Mouse (Mus musculus): ENCODE data around the gene Mvd.

The Mvd gene

GRCm38 (mm10) chr8:122443262-122444006 is at the start of gene Mvd:
Mvd (minus strand) TSS chr8:122443422.
- peak; percentile 95 for DNase-seq (ENCODE audit: low spot score)

- DNase-seq (ENCODE audit: low spot score) = no peak
These were observed 45.2 kb upstream of the Mvd start for GRCm38 (mm10) chr8:122488387-122488786.

GRCm38 (mm10) chr8:122484831-122485230 is 41.6 kb upstream of the Mvd start:
- DNase-seq (ENCODE audit: low spot score) = no peak

- DNase-seq (ENCODE audit: low spot score) = no peak
These were observed 40.7 kb upstream of the Mvd start for GRCm38 (mm10) chr8:122483877-122484276.

GRCm38 (mm10) chr8:122482448-122482847 is 39.2 kb upstream of the Mvd start:
- DNase-seq (ENCODE audit: low spot score) = no peak

GRCm38 (mm10) chr8:122475580-122476320 is 32.5 kb upstream of the Mvd start, which contains the start of the genes Rnf166 and Ctu2:
Rnf166 (minus strand) TSS chr8:122476064.
Ctu2 (plus strand) TSS chr8:122476143.
- peak; percentile 92 for DNase-seq (ENCODE audit: low spot score)

DNA sequence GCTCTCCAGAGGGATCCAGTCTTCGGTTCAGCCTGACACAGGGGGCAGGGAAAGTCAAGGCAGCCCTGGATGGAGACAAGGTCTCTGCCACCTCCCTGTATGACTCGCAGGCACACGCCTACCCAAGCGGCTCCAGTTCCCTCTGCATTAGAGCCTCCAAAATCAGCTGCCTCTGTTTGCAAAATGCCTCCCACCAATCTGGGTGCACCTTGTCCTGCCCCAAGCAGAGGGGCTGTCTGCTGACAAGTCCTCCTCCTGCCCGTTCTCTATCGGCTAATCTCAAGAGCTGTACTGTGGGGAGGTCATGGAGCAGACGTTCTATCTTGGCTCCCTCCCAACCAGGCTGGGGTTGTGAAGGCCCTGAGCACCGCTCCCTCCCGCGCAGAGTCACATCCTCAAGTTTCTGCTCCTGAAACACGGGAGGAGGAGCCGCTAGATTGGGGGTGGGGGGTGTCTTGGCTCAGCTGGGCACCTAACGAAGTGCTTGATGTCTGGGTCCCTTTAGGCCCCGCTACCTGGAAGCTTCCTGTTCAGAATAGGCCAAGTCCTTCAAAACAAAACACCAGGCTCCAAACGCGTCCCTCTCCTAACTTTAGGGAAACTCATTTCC is 31.8 kb upstream of the Mvd start:
- peak; percentile 30 for DNase-seq (ENCODE audit: low spot score)

DNA sequence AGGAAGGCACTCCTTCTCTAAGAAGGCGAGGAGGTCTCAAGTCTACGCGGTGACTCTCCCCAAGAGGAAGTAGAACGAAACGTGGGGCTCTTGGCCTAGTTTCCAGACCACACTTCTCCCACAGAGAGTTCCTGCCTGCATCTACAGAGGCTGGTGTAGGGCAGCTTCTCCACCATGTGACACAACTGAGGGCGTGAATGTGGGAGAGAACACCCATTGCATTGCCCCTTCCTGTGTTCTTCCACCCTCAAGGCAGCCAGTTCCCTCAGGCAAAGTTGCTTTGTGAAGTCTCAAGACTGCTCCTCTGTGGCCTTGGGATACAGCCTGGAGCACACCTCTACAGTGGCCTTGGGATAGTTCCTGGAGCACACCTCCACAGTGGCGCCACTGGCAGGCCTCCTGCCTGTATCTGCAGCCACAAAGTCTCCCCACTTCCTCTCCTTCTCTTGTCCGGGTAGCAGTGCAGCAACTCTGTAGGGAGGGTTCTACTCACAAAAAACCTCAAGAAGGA is 30.7 kb upstream of the Mvd start:
- DNase-seq (ENCODE audit: low spot score) = peak; percentile 19

DNA sequence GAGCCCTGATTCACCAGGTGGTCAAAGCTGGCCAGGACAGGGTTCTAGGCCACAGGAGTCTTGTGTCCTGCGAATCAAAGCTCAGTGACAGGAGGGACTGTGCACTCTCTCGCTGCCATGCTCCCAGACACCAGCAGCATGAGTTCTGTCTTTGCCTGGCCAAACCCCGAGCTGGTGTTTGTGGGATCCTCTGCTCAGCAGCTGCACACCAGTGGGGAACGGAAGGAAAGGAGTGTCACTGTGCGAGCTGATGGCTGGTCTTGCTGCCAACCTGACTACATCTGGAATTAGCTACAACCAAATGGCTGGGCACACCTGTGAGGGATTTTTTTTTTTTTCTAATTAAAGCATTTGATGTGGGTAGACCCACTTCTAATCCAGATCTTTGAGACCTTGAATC is 27.5 kb upstream of the Mvd start:
- DNase-seq (ENCODE audit: low spot score) = no peak

GRCm38 (mm10) chr8:122469965-122470364 is 26.7 kb upstream of the Mvd start:
- no peak for DNase-seq (ENCODE audit: low spot score)

DNA sequence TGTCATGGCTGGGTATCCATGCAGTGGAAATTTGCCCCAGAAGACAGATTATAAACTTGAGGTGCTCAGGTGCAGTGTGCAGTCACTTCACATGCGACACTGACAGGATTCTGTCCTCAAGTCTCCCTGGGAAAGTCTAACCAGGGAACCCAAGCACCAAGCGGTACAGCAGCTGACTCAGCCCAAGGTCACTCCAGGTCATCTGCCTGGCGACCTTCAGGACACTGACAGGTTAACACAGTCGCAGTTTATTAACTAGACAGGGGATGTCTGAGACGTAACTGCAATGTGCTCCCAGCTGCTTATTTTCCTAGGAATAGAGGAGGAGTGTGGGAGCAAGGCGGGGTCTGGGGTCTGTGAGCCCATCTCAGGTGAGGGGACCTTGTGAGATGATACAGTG is 26.2 kb upstream of the Mvd start:
- no peak for DNase-seq (ENCODE audit: low spot score)

DNA sequence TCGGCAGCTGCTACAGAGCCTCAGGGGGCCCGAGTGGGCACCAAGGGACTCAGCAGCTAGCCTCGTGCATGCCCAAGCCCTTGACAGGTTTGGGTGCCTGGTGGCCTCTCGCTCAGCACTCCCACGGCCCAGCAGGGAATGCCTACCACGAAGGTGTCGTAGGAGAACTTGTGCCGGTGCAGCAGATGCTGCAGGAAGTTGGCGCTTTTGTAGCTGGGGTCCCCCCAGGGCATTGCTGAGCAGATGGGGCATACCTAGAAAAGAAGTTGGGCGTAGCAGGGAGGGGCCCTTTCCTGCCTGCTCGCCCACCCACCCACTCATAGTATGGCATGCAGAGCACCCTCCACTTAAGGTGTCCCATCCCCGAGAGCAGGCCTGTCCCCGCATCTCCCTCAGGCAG is 24.6 kb upstream of the Mvd start:
- DNase-seq (ENCODE audit: low spot score) = no peak

DNA sequence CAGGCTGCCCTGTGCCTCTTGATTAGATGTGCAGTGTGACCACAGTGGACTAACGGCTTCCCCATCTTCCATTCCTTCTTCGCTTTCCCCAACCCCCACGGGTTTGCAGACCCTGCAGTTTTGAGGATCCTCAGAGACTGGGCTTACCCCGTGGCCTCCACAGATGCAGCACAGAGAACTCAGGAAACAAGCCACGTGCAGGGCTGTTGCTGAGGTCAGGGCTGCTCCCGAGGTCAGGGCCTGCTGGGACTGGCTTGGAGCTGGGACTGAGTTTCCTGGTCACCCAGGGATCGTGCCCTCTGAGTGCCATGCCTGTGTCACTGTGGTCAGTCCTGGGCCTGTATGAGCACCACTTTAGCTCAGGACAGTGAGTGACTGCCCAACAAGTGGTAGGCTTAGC is 21.8 kb upstream of the Mvd start:
- no peak for DNase-seq (ENCODE audit: low spot score)

DNA sequence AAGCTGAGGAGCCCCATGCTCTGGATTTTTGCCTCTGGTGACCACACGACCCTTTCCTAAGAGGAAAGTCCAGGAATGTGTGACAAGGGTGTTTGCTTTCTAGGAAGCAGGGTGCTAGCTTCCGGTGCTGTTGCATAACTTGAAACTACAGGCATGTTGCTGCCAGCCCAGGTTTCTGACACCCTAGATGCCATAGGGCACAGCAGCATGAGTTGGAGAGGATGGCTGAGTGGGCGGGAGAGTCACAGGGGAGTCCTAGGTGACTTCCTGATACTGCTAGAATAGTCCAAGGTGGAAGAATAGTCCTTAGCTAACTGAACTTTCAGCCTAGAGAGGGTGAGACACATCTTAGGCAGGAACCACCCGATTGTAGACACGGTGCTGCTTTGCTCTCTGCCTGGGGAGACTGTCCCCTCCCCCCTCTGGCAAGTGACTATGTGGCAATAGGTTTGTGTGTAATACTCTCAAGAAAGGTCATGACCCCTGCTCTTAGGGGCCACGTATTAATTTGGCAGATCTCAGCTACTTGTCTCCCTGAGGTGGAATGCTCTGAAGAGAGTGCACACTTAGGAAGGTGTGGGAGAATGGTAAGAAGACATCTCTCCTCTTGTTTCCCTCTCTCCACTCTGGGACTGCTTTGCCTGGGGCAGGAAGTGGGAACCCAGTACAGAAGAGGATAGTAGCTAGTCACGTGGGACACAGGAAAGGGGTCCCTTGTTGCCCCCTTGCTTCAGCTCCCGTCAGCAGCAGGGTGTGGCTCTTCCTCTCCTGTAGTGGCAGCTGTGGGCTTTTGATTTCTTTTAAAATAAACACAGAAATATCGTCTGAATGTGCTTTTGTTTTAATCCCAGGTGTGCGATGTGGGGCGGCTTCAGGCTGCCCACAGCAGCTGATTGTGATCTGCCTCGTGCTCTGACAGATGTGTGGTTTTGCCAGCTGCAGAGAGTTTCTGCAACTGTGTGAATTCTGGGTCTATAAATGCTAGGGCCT is 20.7 kb upstream of the Mvd start:
- DNase-seq (ENCODE audit: low spot score) = no peak

DNA sequence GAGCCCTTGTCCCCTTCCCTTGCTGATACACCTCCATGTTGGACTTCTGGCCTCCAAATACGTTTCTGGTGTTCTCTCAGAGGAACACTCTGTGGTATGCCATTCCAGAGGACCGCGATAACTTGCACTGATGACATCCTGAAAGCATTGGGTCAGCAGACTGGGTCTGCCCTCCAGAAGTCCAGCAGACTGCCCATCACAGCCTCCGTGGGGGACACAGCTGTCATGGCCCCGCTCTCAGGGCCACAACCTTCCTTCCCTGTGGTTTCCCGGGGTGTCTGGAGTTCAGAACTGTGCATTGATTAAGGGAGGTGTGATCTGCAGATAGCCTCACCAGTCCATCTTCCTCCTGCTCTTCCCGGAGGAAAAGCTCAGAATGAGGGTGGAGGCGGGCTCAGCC is 19.3 kb upstream of the Mvd start:
- no peak for DNase-seq (ENCODE audit: low spot score)

- DNase-seq (ENCODE audit: low spot score) = no peak
These were observed 18.4 kb upstream of the Mvd start for GRCm38 (mm10) chr8:122461473-122462148.

DNA sequence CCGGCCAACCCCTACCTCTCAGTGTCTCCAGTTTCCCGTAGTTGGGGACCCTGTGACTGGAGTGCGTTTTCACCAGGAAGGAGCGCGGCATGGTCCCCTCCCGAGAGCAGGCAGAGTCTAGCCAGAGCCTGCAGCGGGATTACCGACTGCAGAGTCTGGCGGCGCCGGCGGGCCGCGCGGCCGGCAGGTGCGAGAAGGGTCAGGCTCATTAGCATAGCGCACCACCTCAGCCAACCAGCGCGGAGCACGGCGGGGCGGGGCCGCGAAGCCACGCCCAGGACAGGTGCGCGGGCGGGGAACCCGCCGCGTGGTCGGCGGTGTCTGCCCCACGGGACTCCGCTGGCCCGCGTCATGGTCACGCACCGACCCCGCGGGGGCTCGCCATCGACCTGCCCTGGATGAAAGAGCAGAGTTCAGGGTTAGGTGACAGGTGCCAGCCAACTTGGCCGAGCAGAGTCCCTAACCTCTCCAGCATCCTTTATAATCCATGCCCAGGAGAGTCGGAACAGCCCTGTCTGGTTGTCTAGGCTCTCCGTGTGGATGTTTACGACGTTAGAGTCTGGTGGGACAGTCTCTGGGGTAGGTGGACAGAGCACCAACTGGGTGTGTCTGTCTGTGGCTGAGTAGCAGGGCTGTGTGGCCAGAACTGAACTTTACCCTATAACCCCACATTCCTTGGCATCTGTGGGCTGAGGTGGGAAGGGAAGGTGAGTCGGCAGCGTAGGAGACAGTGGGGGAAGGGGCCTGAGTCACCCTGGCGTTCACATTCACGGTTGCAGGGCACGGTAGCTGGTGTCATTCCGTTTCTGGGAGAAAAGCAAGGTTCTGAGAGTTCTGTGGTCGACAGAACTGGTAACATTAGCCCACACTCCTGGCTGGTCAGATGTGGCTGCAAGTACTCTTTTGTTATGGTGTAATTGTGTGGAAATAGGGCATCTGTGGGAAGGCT is 17.6 kb upstream of the Mvd start, which contains the start of gene Snai3:
Gene Snai3, minus strand, starts transcription at position 210 of the 949 bp plus-strand sequence.
- peak; percentile 48 for DNase-seq (ENCODE audit: low spot score)

GRCm38 (mm10) chr8:122459990-122460389 is 16.8 kb upstream of the Mvd start:
- no peak for DNase-seq (ENCODE audit: low spot score)

DNA sequence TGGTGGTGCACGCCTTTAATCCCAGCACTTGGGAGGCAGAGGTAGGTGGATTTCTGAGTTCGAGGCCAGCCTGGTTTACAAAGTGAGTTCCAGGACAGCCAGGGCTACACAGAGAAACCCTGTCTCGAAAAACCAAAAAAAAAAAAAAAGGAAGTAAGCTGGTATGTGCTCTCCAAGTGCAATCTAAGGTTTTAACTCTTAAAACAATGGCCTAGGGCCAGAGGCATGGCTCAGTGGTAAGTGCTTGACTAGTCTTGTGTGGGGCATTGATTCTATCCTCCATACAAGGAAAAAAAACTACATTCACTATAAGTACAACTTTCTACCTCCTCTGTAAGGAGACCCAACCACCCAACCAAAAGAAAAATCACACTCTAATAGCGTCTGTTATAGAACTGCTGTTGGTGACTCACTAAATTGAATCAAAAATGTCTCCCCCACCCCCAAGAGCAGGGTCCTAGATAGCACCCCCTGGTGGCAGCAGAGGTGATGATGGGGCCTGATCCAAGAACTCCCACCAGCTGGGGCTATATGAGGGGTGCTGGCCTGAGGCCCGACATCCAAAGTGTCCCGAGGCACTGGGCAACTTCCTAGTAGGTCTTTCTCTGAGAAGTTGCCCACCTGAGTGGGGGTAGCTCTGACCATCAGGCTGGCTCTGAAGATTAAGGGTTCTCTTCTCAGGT is 16.1 kb upstream of the Mvd start:
- no peak for DNase-seq (ENCODE audit: low spot score)
